Mouse (Mus musculus) testis, adult 2 months (tissue): ENCODE data around the gene Stx8.

Experiments
- CTCF ChIP-seq: fragments of 200-500 bp; IDR thresholded peaks from 2 replicates; pipeline ENCODE4 v1.5.1; 2012; ENCODE audit warnings: low read depth, mild to moderate bottlenecking, inconsistent platforms, low read length, moderate library complexity; ENCODE audit not compliant: control insufficient read depth, insufficient read depth, insufficient replicate concordance
- POLR2A ChIP-seq: fragments of 200-500 bp; IDR thresholded peaks from 2 replicates; pipeline ENCODE4 v1.6.1; 2012; ENCODE audit warnings: low read depth, mild to moderate bottlenecking, inconsistent platforms, low read length, moderate library complexity; ENCODE audit not compliant: control insufficient read depth

DNA sequence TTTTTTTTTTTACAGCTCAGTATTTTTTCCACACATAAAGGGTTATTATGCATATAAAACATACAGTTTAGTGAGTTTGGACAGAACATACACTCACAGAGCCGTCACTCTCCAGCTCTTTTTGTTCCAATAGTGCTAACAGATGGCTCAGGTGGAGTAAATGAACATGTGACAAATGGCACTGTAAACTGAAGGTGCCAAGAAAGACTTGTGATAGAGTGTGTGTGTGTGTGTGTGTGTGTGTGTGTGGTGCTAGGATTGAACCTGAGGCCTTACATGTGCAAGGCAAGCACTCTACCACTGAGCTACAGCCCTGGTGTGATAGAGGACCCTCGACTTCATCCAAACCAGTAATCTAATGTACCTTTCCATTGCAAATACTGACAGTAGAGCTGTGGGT, 96.1 kb downstream of the Stx8 start:
- TF ChIP-seq CTCF = no peak
- TF ChIP-seq POLR2A = no peak
